Mouse (Mus musculus) gastrocnemius, adult 8-10 months (tissue): Measurements from ENCODE around the gene Isyna1. TPM values are rescaled to one million over a fixed set of nuclear protein-coding genes. Genes with fewer than 3 reads are reported as not detected.
"Not testable (repeated sequence)": the region's sequence is repeated elsewhere in the genome, so short reads cannot be mapped to it uniquely, and the experiment has no call there.

ENCODE experiments used
- DNase-seq, 2 experiments: peaks; one replicate each; pipeline ENCODE4 v3.0.0; 2022; ENCODE audit warnings: low spot score in 2 of 2
- total RNA-seq, 4 experiments: library from RNA; stranded (reverse); gene quantifications; 2 replicates each; pipeline ENCODE4 v1.2.4; 2022

Isyna1 gene
- total RNA-seq, 4 experiments from 2014 or later: 1.9 to 3.4 (median 2.4) TPM

GRCm38 (mm10) chr8:70574915-70575314 lies 19.3 kb upstream of the Isyna1 start:
- no peak for DNase-seq

- no peak for DNase-seq
These were observed 17.0 kb upstream of the Isyna1 start for GRCm38 (mm10) chr8:70577207-70577606.

GRCm38 (mm10) chr8:70583476-70584387 lies 10.4 kb upstream of the Isyna1 start:
- peak in 1 of 2 experiments; percentile 68 for DNase-seq

GRCm38 (mm10) chr8:70584606-70585257 lies 9.4 kb upstream of the Isyna1 start:
- no peak for DNase-seq

- DNase-seq: peak; percentile 61 to 68
These were observed 8.9 kb upstream of the Isyna1 start for GRCm38 (mm10) chr8:70585258-70585652.

GRCm38 (mm10) chr8:70587955-70588354 lies 6.2 kb upstream of the Isyna1 start:
- not testable (repeated sequence) for DNase-seq

- DNase-seq: no peak
These were observed 2.6 kb upstream of the Isyna1 start for GRCm38 (mm10) chr8:70591569-70591968.

GRCm38 (mm10) chr8:70593173-70593572 lies 1.0 kb upstream of the Isyna1 start:
- no peak for DNase-seq

- DNase-seq: no peak
These were observed 720 bp downstream of the Isyna1 start for GRCm38 (mm10) chr8:70594621-70595564.

- no peak for DNase-seq
These were observed 1.6 kb downstream of the Isyna1 start for GRCm38 (mm10) chr8:70595811-70596210.

- DNase-seq: no peak
These were observed 2.0 kb downstream of the Isyna1 start for GRCm38 (mm10) chr8:70596216-70596615.

GRCm38 (mm10) chr8:70596775-70597416 lies 2.7 kb downstream of the Isyna1 start:
- no peak for DNase-seq

- DNase-seq: no peak
These were observed 3.5 kb downstream of the Isyna1 start for GRCm38 (mm10) chr8:70597417-70598272.

GRCm38 (mm10) chr8:70598283-70598682 lies 4.1 kb downstream of the Isyna1 start:
- DNase-seq: peak; percentile 65

GRCm38 (mm10) chr8:70598722-70599121 lies 4.5 kb downstream of the Isyna1 start:
- no peak for DNase-seq

- DNase-seq: no peak
These were observed 5.5 kb downstream of the Isyna1 start for GRCm38 (mm10) chr8:70599507-70600290.

- DNase-seq: no peak
These were observed 6.5 kb downstream of the Isyna1 start for GRCm38 (mm10) chr8:70600473-70601270.

- DNase-seq: no peak
These were observed 7.1 kb downstream of the Isyna1 start for GRCm38 (mm10) chr8:70601271-70601649.
